Mouse (Mus musculus): Measurements from ENCODE around the gene Rnf141.

Rnf141 gene

DNA sequence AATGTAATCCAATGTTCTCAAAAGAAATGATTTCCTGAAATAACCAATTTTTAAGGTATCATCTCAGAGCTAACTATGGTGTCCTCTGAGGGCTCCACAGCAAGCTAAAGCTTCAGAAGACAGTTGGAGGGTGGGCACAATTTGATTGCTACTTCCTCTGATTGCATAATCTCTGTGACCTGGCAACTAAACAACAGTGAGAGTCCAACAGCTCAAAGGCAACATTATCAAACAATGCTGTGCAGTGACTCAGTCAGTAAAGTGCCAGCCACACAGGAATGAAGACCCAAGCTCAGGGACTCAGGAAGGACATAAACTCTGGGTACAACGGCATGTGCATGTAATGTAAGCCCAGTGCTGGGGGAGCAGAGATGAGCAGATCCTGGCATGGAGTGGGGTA is 11.2 kb downstream of the Rnf141 start:
- no peak for DNase-seq (ENCODE audit: low spot score)

DNA sequence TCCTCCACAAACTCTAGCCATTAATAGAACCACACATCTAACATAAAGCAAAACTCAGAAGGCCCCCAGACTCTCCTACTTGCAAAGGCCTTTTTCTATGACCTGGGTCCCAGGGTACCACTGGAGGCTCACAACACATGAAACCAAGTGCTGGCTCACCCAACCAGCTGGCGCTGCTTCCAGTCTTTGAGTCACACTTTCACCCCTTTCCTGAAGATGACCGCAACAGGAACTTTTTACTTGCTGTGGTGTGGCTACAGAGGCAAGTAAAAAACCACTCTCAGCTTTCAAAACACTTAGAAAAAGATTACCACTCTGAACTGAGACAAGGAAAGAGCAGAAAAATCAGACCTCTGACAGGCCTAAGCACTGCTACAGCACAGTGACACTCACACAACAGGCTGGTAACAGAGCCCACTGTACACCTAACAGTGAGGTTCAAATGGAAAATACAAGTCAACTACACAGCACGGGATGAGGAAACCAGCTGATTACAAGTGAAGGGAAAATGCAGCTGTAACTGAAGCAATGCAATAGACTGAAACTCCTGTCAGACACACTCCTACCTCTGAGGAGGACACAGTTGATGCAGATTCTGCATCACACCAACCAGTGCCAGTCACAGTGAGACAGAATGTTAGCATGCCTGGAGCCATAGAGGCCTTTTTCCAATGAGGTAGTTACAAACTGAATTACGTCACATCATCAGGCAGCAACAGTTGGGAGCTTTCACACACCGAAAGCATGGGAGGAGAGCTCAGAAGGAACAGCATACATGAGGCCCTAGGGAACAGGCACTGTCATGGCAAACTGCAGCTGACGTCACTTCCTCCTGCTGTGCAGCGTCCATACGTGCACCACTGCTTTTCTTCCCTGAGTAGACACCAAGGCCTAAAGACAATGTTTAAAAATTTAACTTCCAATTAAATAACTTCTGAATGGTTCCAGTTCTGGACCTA is 20.0 kb downstream of the Rnf141 start:
- no peak for DNase-seq (ENCODE audit: low spot score)

DNA sequence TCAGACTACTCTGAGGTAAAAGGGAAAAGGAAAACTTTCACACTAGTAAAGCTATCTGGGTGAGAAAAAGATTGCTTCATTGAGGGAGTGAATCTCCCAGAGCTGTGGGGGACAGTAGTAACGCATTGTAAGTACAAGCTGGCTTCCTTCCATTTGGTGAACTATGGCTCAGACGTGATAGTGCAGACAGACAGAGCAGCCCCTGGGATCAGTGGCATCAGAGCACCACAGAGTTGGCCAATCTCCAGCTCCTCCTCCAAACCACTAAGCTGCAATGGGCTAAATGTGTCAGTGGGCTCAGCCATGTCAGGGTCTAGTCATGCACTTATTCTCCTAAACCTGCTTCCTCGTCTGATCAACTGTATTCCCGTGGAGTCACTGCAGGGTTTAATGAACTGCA is 20.7 kb downstream of the Rnf141 start:
- no peak for DNase-seq (ENCODE audit: low spot score)

DNA sequence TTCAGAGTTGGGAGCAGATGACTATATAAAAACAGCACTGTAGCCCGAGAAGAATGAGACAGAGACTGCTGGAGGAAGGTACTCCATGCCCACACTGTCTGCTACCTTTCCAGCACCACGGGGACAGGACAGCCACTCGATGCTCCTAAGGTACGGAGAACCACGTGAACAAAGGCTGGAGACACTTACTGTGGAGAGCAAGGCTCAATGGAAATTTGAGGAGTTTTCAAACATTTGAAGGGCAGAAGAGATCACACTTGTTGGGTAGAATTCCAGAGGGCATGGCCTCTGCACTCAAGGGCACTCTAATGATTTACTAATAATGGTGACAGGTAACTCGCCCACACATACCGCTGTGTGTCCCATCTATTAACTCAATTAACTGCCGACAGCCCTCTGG is 21.2 kb downstream of the Rnf141 start:
- no peak for DNase-seq (ENCODE audit: low spot score)

DNA sequence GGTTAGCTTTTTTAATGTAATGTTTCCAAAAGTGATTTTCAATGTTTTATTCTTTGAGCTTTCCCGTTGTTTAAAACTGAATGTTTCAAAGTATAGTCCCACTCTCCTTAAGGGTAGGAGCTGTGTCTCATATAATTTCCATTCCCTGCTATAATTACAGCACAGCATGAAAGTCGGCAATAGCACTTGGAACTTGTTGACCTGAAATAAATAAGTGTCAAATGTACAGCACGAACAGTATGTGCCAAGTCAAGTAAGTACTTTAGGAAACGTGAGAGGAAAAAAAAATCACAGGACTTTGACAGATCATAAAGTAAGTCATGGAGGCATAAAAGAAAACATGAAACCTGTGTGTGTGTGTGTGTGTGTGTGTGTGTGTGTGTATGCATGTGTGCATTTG is 22.2 kb downstream of the Rnf141 start:
- DNase-seq (ENCODE audit: low spot score) = no peak

DNA sequence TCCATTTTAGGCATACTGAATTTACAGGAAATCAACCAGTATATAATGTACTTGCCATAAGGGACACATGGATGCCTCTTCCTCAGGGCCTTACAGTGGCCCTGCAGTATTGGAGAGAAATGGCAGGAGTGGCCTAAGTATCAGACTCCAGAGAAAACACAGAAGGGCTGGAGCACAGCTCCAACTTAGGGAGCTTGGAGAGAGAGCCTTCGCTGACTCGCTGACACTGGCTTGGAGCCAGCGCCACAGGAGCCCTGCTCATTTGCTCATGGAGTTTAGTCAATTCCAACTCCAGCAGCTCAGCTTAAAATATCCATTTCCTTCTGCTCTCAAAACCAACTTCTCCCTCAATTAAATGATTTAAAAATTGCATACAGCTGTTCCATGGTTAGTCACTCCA is 22.6 kb downstream of the Rnf141 start:
- no peak for DNase-seq (ENCODE audit: low spot score)

DNA sequence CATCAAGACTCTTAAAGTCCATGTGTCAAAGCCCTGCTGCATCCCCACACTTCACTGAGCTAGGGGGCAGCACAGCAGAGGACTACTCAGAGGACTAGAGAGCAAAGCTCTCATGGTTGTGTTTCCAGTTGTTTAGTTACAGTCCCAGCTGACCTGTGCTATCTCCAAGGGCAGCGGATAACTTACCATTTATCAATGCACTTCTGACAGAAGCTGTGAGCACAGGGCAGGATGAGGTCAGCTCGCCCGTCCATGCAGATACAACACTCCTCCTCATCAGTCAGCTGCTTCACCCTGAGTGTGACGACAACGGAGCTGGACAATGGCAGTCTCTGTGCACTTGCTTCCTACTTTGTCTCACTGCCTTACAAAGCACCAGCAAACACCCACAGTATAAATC is 23.2 kb downstream of the Rnf141 start:
- no peak for DNase-seq (ENCODE audit: low spot score)

DNA sequence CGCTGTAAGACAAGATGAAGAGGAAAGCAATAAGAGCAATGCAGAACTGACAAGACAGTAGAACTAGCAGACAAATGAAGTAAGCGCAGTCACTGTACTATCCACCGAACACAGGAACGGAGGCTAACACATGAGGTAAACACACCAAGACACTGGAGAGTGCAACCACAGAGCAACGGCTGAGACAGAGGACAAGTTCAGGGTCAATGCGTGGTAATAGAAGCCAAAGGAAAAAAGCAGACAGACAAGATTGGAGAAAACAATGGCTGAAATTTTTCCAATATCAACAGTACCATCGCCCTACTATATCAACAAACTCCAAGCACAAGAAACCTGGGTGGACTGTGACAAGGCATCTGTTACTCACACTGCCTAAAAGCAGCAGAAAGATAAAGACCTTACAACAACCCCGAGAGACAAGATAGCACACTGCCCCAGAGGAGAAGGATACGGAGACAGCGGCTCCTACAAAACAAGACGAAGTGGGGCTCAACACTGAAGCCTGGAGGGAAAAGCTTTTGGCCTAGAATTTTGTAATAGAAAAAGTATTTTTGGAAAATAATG is 25.4 kb downstream of the Rnf141 start:
- DNase-seq (ENCODE audit: low spot score) = no peak

DNA sequence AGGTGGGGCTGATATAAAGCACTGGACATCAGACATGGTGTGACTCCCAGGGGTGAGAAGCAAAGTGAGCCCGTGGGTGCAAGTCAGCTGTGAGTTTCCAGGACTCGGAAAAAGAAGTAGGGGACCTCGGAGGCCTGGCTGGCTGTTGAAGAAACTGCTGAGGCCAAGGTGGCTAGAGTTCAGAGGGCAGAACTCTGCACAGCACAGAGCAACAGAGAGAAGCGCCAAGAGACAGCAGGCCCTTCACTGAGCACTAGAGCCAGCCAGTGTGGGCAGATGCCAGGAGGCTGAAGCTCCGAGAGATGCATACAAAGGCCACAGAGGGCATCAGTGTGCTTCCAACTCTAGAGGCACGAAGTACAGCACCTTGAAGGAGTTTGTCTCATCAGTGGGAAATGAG is 26.1 kb downstream of the Rnf141 start:
- DNase-seq (ENCODE audit: low spot score) = no peak

DNA sequence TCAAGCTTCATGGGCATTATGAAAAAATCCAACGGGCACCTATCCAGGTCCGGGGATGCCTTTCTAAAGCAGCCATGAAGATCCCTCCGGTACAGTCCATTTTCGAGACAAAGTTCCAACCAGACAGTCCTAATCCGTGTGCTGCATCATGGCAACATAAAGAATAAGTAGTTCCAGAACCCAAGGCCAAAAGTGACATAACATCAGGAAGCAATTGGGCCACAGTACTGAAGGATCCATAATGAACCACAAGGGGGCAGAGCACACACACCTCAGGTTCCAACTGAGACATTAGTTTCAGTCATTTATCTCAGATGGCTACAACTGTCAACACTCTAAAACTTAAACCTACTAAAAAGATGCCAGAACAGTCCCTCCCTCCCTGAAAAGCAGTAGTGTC is 28.2 kb downstream of the Rnf141 start:
- no peak for DNase-seq (ENCODE audit: low spot score)

DNA sequence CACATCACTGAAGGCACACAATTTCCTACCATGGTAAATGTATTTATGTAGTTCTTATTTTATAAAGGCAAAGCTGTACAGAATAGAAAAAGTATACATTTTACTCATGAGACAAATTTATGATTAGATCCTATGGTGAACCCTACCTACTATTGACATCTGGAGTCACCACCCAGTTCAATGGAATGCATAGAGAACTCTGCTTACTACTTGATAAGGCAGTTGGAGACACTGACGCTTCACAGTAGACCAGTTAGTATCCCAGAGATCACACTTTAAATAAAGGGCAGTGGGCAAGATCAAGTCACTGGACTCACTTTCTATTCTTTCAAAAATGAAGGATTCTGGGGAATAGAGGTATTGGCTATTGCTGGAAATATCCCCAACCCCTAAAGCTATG is 30.3 kb downstream of the Rnf141 start:
- DNase-seq (ENCODE audit: low spot score) = no peak

DNA sequence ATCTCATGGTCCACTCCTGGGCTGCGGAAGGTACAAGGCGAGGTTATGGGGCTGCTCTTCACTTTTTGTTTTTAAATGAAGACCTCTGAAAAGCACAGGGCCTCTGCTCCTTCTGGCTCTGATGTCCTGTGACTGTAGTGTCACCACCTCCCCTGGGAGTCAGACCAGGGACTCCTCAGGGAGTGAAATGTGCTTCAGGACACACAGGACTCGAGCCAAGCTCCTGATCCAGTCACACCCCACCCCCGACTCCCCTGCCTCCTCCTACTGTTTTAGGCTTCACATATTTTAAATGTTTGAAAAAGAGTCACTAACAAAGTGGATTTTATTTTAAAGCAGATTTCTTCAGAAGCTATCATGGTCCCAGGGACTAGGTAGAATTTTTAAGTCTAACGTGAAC is 32.7 kb downstream of the Rnf141 start:
- no peak for DNase-seq (ENCODE audit: low spot score)

DNA sequence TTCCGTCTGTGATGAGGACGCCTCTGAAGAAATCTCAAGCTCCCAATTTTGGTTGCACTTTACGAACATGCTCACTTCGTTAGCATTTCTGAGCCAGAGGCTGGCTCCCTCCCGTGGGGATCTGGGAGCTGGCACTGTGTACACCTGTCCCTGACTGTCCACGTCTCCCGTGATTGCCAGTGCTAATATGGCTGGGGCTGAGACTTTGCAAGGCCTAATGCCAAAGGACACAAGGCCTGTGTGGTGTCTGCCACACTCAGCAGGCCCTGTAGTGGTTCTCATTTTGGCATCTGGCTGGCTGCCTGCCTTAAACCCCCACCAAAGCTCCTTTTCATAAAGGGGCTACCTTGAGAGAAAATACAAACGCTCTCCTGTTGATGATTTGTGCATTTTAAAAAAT is 33.3 kb downstream of the Rnf141 start:
- DNase-seq (ENCODE audit: low spot score) = no peak

DNA sequence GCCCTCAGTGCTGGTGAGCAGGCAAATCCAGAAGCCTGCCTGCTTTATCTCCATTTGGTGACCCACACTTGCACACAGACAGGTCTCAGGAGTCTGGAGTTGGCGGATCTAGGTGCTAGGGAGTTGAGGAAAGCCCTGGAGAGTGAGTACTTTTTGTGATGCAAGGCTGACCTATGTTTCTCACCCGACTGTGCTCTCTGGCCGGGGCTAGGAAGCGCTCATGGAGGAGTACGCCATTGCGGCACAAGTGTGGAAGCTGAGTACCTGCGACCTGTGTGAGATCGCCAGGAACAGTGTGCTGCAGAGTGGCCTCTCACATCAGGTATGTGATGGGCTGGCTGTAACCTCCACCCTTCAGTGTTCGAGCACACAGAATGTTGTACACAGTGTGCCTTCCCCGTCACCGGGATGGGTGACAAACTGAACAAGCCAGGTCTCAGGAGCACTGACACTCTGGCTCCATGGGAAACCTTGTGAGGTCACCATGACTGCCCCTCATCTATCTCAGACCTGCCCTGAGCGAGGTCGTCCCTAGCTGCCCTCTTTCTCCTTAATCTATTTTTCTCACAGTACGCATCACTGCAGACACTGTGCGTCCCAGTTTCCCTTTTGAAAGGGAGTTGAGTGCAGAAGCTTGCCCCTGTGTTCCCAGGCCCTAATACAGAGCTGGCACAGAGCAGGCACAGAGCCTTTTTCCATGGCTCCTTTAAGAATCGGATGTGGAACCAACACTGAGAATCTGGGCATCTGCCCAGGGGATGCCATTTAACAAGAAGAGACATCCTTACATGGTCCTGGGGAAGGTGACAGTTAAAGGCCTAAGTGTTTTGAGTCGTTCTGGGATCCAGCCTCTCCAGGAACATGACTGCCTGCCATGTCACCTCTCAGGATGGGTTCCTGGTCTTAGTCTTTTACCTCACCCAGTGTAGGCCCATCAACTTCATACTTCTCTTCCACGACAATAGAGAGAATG is 34.4 kb downstream of the Rnf141 start:
- no peak for DNase-seq (ENCODE audit: low spot score)

DNA sequence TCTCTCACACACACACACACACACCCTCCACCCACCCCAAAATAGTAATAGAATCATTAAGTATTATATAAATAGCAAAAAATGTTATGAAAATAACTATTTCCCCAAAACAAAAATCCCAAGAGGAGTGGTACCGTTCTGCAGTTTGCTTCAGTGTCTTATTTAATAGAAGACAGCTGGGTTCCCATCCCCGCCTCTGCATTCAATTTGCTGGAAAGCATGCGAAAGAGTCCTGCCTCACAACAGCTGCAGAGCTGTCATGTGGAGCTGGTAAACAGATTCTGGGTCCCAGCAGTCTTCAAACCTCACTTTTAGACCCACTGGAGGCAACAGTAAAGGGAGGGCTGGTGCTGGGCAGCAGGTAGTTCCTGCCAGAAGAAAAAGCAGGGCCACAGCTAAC is 35.3 kb downstream of the Rnf141 start:
- no peak for DNase-seq (ENCODE audit: low spot score)

DNA sequence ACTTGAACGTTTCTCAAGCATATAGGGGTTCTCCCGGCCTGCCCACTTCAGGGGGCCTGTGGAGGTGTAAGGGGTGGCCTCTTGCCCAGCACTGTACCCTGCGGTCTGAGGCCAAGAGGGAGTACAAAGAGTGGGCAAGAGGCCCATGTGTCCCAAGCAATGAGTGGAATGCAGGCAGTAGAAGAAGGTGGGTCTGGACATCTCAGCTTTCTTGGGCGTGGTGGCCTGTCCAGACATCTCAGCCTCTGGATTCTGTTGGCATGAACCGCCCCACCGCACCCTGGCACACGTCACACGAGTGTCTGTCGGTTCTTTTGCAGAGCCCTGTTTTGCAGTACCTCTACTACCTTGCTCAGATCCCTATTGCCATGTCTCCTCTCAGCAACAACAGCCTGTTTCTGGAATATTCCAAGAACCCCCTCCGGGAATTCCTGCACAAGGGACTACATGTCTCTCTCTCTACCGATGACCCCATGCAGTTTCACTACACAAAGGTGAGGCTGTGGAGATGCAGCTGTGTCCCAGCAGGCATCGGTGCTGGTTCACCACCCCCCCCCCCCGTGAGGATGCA is 36.7 kb downstream of the Rnf141 start:
- no peak for DNase-seq (ENCODE audit: low spot score)

DNA sequence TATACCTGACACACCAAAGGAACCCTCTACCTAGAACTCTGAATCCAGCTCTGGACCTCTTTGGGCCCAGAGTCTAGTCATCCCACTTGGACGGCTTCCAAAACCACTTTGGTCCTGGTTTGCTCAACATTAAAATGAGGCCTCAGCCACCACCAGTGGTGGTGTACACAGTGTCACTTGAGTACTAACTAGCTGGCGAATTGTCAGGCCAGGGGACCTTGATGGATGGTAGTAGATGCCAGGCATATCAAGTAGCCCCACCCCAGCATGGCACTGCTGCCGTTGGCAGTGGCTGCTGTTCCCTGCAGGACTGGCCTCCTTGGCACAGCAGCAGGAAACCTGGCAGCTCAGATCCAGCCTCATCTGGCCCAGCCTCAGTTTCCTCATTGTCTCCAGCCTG is 40.0 kb downstream of the Rnf141 start:
- no peak for DNase-seq (ENCODE audit: low spot score)

DNA sequence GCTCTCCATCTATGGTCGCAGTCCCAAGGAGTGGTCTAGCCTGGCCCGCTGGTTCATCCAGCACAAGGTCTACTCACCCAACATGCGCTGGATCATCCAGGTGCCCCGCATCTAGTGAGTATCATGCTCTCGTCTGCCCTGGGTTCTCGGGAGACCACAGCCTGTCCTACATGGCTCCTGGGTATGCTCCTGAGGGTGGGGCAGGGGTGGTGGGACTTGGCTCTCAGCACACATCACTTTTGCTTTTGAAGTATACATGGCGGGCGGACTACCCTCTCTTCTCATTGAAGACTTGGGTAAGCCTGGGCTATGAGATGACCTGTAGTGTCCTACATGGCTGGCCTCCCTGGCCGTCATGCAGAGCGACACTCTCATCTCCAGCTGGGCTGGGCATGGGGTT is 41.1 kb downstream of the Rnf141 start:
- DNase-seq (ENCODE audit: low spot score) = no peak

DNA sequence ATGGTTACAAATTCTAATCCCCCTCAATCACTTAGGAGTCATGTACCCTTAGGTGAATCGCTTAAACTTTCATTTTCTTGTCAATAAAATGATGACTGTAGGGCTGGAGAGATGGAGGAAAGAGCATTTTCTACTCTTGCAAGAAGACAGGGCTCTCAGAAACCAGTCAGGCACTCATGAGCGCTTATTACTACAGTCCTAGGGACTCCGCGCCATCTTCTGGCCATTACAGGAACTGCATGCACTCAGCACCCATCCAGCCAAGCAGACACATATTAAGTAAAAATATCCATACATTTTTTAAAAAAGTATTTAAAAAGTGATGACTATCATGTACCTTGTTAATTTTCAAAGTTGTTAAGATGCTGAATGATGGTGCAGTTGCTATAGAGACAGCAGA is 43.2 kb downstream of the Rnf141 start:
- DNase-seq (ENCODE audit: low spot score) = peak; percentile 86

DNA sequence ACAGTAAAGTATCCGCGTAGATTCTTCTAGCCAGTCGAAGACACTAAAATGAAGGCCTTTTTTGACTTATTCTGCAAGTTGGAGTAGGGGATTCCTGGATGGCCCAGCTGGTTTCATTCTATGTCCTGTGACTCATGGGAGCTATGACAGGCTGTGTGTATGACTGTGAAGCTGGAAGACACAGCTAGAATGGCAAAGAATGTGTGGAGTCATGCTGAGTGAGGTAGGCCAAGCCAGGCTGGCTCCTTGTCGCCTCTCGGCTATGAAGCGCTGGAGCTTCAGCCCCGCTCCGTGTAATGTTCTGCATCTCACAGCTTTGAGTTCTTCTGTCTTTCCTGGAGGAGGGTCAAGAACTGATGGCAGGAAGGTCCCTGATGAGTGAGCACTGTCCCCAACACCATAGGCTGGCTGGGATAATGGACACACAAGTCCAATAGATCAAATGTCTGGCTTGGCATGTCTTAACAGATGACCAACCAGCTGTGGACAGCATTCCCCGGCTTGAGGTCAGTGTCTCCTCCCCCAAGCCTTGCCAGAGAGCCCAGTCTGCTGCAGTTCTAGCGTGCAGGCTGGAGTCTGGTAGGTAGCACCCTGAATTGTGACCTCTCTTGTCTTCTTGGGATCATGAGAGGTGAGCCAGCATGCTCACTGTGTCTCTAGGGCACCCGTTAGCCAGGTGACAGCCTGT is 46.4 kb downstream of the Rnf141 start:
- DNase-seq (ENCODE audit: low spot score) = no peak

DNA sequence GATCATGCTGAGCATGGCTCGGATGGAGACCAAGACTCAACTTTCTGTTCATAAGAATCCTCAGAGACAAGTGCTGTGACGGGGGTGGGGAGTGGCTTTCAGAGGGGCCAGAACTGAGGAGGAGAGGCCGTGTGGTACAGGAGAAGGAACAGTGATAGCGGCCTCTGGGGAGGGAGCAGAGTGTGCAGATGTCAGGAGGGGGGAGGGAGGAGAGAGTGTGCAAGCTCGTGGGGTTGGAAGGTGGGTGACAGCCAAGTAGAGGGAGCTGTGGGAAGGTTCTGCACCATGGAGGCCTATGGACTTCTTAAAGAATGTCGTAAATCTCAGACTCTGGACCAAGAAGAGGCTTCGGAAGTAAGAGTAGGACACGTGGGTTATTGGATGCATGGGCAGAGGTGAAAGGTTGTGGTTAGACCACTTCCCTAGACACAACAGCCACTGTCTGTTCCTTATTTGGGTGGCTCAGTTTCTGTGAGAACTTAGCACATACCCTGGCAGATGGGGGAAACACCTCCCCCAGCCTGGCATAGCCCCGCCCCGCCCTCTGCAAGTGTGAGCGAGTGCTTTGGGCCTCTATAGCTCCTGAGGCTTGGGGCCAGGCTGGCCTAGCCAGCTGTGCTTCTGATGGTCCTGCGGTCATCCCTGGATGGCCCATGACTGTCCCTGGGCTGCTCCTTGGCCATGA is 47.7 kb downstream of the Rnf141 start:
- DNase-seq (ENCODE audit: low spot score) = no peak

Measured in left cerebral cortex, adult 11 months (tissue).